Mouse (Mus musculus) G1E (cell line): ENCODE data around the gene Baz1a. TPM values are rescaled to one million over a fixed set of nuclear protein-coding genes. Genes with fewer than 3 reads are reported as not detected.
A peak's percentile ranks its signal among the peaks of the same experiment; 100 is the strongest.

Experiments used
- ATAC-seq: 2 replicates; pipeline ENCODE4 v1.8.0; 2016; ENCODE audit warnings: mild to moderate bottlenecking; ENCODE audit not compliant: insufficient number of reproducible peaks, poor library complexity, low FRiP score, severe bottlenecking; ENCODE audit errors: extremely low read depth
- DNase-seq: peaks from one replicate; pipeline ENCODE4 v3.0.0; 2012; ENCODE audit warnings: low spot score
- H3K27me3 ChIP-seq: 2 replicates; pipeline ENCODE4 v1.6.1; 2012; ENCODE audit warnings: mild to moderate bottlenecking, low read length, inconsistent platforms; ENCODE audit not compliant: insufficient read depth
- H3K36me3 ChIP-seq: replicated peaks from 2 replicates; pipeline ENCODE3; 2012; ENCODE audit warnings: mild to moderate bottlenecking, inconsistent platforms
- H3K4me1 ChIP-seq: 2 replicates; pipeline ENCODE4 v1.6.1; 2012; ENCODE audit warnings: low read depth, low read length, inconsistent platforms, mixed read lengths; ENCODE audit not compliant: insufficient read depth
- H3K4me3 ChIP-seq: 2 replicates; pipeline ENCODE4 v1.5.1; 2012; ENCODE audit warnings: low read depth, mild to moderate bottlenecking, inconsistent platforms, low read length, moderate library complexity, mixed read lengths
- H3K9me3 ChIP-seq: replicated peaks from 2 replicates; pipeline ENCODE4 v1.6.1; 2012; ENCODE audit warnings: inconsistent platforms
- CTCF ChIP-seq: IDR thresholded peaks from 2 replicates; pipeline ENCODE4 v1.5.1; 2012; ENCODE audit warnings: low read depth, low read length, inconsistent platforms, mixed read lengths
- GATA1 ChIP-seq: IDR thresholded peaks from 2 replicates; pipeline ENCODE4 v1.6.1; 2012; ENCODE audit warnings: borderline replicate concordance, low read length, inconsistent platforms, mixed read lengths
- GATA2 ChIP-seq: IDR thresholded peaks from 2 replicates; pipeline ENCODE4 v1.6.1; 2012; ENCODE audit warnings: low read depth, low read length, inconsistent platforms, borderline replicate concordance
- POLR2AphosphoS5 ChIP-seq: IDR thresholded peaks from 2 replicates; pipeline ENCODE4 v1.6.1; 2012; ENCODE audit warnings: low read depth, low read length, inconsistent platforms; ENCODE audit not compliant: insufficient replicate concordance
- TAL1 ChIP-seq: conservative IDR thresholded peaks from 2 replicates; pipeline ENCODE4 v1.6.1; 2012; ENCODE audit warnings: low read depth, low read length, inconsistent platforms, mixed read lengths
- polyA plus RNA-seq: library from polyadenylated mRNA; stranded (reverse); fragments of >175 nt; gene quantifications from 2 replicates; pipeline ENCODE4 v1.2.3, GENCODE M21; 2012
- total RNA-seq, 2 experiments: library from RNA; stranded (forward) in 1 of 2; stranded (reverse) in 1 of 2; fragments of 200-1000 nt in 1 of 2; fragments of >200 nt in 1 of 2; fragmentation: Nextera tagmentation in 1 of 2; gene quantifications; 2 replicates each; pipeline ENCODE4 v1.2.3; 2014 to 2017

Gene Baz1a
- total and polyA plus RNA-seq, 3 experiments: 34.1 to 370 (median 174) TPM

DNA sequence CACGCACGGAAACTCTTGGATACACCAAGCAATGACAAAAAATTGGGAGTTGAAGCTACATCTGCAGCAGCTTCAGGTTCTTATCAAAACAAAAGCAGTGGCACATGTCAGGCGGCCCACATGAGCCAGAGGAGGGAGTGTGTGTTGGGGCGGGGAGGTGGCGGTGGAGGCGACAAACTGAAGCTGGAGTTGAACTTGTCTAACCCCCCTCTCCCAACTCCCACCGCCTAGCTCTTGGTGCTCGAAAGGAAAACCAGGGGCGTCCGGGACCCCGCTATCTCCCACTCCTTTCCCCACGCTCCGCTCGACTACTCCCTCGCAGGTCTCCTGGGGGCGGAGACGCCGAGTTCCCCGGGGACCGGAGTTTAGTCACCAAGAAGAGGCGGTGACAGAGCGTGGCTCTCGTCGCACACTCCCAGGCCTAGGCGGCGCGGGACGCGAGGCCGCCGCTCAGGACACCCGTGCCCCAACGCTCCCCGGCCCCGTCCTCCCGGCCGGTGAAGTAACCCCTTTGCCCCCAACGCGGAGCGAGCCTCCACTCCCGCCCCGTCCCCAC lies 29.4 kb downstream of the Baz1a start:
- ATAC-seq (peak; percentile 56), DNase-seq (peak; percentile 46)
- peak overlapping the region; percentile 82 for H3K4me3 ChIP-seq
- H3K4me1 ChIP-seq: peaks cover 55% of the 10 kb centered on the region
- no peaks in the 10 kb centered on the region for H3K27me3 ChIP-seq
- no peak for TF ChIP-seq POLR2AphosphoS5
- TF ChIP-seq GATA1: no peak
- no peak for TF ChIP-seq GATA2
- no peak for TF ChIP-seq CTCF
- no peak for TF ChIP-seq TAL1
- no peaks in the 10 kb centered on the region for H3K9me3 ChIP-seq
- H3K36me3 ChIP-seq: peaks cover 50% of the 10 kb centered on the region

DNA sequence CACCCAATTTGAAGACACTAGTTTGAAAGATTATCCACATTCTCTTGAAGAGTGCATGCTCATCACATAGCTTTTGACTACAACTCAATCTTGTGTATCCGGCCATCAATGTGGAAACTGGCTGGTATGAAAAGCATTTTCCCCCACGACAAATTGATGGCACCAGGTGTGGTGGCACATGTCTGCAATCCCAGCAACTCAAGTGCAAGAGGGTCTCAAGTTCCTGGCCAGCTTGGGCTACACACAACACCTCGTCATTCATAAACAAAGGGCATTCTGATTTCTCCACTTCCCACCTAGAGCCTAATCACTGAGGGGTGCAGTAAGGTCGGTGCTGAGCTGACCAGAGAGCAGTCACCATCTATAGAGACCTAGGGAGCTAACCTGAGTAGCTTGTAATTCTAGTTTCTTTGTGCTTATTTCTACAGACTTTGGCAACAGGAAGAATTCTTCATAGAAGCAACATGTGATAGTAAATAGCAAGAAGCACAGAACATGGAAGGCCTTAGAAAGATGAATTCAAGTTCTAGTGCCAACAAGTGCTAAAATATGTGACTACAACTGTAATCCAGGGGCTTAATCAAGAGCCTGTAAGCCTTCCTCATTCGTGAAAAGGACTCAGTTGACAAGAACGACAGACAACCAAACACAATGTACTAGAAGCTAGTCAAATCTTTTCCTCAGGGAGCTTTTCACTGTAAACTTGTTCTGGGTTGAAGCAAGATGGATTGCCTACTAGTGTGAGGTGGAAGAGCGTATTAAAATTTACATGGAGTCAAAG lies 31.0 kb downstream of the Baz1a start:
- Histone ChIP-seq H3K4me1 (peaks cover 57% of the 10 kb centered on the region), H3K4me3 (no peak overlapping the region; the same call in 1 of the 2 replicates), H3K27me3 (no peaks in the 10 kb centered on the region), H3K9me3 (no peaks in the 10 kb centered on the region), H3K36me3 (peaks cover 63% of the 10 kb centered on the region)
- ATAC-seq (no peak), DNase-seq (no peak)
- TF ChIP-seq GATA2 (no peak), CTCF (no peak), TAL1 (no peak), GATA1 (no peak), POLR2AphosphoS5 (no peak)

GRCm38 (mm10) chr12:54981962-54982361 lies 32.2 kb downstream of the Baz1a start:
- H3K4me1 ChIP-seq: peaks cover 53% of the 10 kb centered on the region

GRCm38 (mm10) chr12:54980939-54981338 lies 33.2 kb downstream of the Baz1a start:
- ATAC-seq (no peak), DNase-seq (no peak)
- TF ChIP-seq GATA1 (no peak), CTCF (no peak), TAL1 (no peak), POLR2AphosphoS5 (no peak), GATA2 (no peak)
- Histone ChIP-seq H3K27me3 (no peaks in the 10 kb centered on the region), H3K4me3 (no peak overlapping the region), H3K9me3 (no peaks in the 10 kb centered on the region), H3K4me1 (peaks cover 57% of the 10 kb centered on the region), H3K36me3 (peaks cover 82% of the 10 kb centered on the region)

More at GRCm38 (mm10) chr12:54981962-54982361, 32.2 kb downstream of the Baz1a start:
- TF ChIP-seq TAL1: no peak
- TF ChIP-seq GATA1: no peak
- Histone ChIP-seq H3K9me3 (no peaks in the 10 kb centered on the region), H3K36me3 (peaks cover 73% of the 10 kb centered on the region), H3K4me3 (no peak overlapping the region), H3K27me3 (no peaks in the 10 kb centered on the region)
- DNase-seq (no peak), ATAC-seq (no peak)

- Histone ChIP-seq H3K9me3 (no peaks in the 10 kb centered on the region), H3K27me3 (no peaks in the 10 kb centered on the region), H3K4me1 (peaks cover 59% of the 10 kb centered on the region), H3K4me3 (no peak overlapping the region), H3K36me3 (peaks cover 86% of the 10 kb centered on the region)
- ATAC-seq (no peak), DNase-seq (no peak)
- TF ChIP-seq POLR2AphosphoS5: no peak
- TF ChIP-seq TAL1: no peak
- no peak for TF ChIP-seq GATA2
- no peak for TF ChIP-seq GATA1
- TF ChIP-seq CTCF: no peak
These were observed 33.6 kb downstream of the Baz1a start for GRCm38 (mm10) chr12:54980532-54980931.

DNA sequence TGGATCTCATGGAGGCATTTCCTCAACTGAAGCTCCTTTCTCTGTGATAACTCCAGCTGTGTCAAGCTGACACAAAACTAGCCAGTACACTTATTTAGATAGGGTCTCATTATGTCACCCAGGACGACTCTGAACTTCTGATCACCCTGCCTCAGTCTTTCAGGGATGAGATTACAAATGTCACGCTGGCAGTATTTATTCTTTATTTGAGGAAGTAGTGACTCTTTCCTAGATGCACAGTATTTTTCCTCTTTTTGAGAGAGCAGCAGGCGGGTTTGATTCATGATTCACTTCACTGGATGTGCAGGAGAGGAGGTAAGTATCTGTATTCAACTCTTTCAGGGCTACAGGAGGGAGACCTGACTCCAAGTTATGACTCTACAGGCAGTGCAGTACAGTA lies 45.1 kb downstream of the Baz1a start:
- peaks cover 43% of the 10 kb centered on the region for H3K4me1 ChIP-seq
- ATAC-seq (no peak), DNase-seq (no peak)
- H3K27me3 ChIP-seq: no peaks in the 10 kb centered on the region
- peaks cover 89% of the 10 kb centered on the region for H3K36me3 ChIP-seq
- TF ChIP-seq POLR2AphosphoS5 (no peak), GATA1 (no peak), TAL1 (no peak), GATA2 (no peak), CTCF (no peak)
- H3K9me3 ChIP-seq: no peaks in the 10 kb centered on the region
- H3K4me3 ChIP-seq: no peak overlapping the region
